Mouse (Mus musculus) v-Abl transformed pro-B cells (cell line): ENCODE measurements at regions not wholly inside any gene's neighbourhood (a gene's known extent, or its start where the extent isn't known, plus 50 kb on each side); places are given as distances from the start of the nearest gene placed in this dataset.

Experiments
- in situ Hi-C, 2 experiments: fragments of 400-800 bp; cut with MboI; formaldehyde crosslinking; loops; one replicate each; pipeline ENCODE4 v1.15.1; 2025; ENCODE audit not compliant: unreplicated experiment in 2 of 2

DNA sequence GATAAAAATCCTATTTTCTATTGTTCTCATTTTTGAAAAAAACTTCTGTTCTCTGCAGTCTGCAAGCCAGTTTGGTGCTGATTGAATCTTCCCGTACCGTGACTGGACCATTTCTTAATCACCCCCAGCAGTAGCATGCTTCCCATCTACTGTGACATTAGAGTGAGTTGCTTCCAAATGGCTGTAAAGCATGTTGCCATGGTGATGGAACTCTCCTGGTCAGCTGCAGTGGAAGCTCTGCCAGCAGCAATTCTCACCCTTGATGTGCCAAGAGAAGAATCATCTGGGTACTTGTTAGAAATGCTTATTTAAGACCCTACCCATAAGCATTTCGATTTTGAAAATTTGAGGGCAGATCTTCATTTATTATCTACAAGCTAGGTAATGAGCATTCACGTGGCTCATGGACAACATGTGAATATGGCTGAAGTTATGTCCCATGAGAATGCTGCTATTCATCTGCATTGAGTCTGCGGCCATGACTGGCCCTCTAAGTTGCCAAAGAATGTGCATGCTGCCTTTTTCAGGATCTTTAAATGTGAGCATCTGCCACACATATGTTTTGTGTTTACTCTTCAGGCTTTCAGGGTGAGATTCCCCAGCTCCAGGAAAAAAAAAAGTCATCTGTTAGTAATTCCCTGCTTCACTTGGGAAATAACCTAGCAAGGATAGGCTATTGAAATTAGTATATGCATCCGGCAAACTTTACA, 62.8 kb downstream of the H2al1n start:
- in situ Hi-C loops = no loop called here

DNA sequence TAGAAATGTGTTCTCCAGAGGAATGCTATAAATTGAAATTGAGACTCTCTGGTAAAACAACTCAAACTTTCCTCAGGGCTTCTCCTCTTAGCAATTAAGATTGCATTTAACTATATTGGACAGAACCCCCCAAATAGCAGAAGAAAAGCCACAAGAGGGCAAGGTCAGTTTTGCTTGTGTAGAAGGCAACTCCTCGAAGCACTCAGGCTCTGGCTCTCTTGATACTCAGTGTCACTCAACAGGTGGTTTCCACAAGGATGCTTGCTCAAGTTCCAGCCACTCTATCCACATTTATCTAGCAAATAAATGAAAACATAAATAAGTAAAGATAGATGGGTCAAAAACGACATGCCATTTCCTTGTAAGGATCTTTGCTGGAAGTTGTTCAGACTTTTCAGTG, 68.4 kb downstream of the H2al1n start:
- in situ Hi-C loops = no loop called here

DNA sequence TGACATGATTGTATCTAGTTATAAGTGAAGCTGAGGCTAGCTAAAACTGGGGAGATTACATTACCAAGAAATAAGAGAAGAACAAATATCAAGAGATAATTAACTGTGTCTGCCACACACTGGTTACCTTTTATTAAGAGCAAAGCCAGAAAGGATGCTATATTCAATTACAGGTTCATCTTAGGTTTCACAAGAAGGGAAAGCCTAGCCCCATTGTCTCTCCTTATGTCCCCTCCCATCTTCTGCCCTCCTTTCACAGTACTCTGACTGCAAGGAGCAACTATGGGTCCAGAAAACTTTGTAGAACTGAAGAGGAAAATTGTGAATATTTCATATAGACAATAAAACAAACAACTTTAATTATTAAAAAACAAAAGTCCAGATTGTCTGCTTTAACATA, 68.8 kb downstream of the H2al1n start:
- in situ Hi-C loops = no loop called here

DNA sequence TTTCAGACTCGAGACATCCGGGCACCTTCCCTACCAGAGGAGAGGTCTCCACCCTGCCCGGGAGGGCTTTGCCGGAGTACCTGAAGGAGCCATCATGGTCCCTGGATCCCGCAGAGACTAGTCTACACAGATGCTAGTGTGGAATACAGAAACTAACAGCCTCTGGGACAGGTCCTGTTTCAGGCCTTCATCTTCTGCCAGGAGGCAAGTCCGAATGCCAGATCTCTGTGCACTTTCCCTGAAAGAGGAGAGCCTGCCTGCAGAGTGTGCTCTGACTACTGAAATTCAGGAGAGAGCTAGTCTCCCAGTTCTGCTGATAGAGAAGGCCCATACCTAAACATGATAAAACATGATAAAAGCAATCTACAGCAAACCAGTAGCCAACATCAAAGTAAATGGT, 83.9 kb downstream of the H2al1n start:
- in situ Hi-C loops = no loop called here

DNA sequence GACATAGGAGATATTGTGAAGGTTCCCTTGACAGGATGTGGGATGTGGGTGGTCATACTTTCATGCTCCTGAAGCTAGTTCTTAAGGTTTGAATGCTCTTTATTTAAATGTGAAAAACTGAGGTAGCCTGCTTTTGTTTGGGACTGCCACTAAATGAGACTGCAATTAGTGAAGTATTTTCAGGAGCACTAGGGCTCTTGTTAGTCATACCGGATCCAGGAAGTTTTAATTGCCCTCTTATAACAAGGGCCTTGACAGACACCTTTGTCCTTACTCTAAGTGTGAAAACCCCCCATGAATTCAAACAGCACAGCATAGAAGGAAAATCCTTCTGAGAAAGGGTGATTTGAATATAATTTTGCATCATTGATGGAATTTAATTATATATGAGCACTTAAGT, 91.2 kb downstream of the H2al1n start:
- in situ Hi-C loops = loop anchor here in 1 of 2 experiments (25.0 kb wide), 1 partner anchor 540 kb away; no protein-coding TSS in a partner anchor

DNA sequence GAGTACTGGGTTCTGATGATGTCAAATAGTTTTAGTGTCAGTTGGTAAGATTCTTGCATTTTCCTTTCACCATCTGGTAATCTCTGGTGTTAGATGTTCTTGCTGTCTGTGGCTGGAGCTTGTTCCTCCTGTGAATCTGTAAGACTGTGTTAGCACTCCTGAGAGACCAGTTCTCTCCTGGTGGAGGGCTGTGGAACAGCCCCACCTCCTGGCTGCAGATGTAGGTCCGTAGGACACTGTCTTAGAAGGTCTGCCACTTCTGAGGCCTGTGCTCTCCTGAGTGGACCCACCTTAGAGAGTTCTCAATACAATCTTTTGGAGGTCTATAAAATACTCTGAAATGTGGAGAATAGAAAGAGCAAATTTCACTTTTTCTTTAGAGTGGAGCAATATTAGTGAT, 101.8 kb downstream of the H2al1n start:
- in situ Hi-C loops = loop anchor here (10.0 to 25.0 kb wide), 2 partner anchors 550 to 558 kb away; no protein-coding TSS in a partner anchor

DNA sequence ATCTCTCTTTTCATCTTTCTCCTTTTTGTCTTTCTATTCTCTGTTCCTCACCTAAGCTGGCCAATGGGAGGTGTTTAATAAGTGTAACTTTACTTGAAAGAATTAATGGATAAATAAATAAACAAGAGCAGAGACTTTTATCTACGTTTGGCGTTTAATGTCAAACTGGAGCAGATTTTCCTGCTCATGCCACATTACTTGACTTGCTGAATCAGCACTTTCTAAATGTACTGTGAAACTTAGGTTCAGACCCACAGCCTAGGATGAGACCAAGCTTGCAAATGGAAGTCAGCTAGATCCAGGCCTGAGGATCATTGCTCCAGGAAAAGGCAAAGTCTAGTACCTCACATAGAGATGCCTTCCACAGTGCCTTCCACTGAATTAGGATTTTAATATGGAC, 141.5 kb downstream of the H2al1n start:
- in situ Hi-C loops = no loop called here

DNA sequence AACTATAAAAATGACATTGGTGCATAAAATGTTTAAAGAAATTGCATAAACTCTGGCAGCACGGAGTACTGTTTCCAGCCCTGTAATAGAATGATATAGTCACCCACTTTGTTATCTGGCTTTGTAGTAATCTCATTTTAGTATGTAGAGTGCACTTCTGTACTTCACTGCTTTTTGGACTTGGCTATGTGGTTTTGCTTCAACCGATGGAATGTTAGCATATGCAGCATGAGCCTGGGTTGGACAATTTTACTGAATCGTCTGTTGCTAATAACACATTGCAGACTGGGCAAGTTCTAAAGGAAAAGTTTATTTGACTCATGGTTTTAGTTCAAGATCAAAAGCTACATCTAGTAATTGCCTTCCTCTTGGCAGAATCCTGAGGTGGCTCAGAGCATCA, 142.4 kb downstream of the H2al1n start:
- in situ Hi-C loops = no loop called here

DNA sequence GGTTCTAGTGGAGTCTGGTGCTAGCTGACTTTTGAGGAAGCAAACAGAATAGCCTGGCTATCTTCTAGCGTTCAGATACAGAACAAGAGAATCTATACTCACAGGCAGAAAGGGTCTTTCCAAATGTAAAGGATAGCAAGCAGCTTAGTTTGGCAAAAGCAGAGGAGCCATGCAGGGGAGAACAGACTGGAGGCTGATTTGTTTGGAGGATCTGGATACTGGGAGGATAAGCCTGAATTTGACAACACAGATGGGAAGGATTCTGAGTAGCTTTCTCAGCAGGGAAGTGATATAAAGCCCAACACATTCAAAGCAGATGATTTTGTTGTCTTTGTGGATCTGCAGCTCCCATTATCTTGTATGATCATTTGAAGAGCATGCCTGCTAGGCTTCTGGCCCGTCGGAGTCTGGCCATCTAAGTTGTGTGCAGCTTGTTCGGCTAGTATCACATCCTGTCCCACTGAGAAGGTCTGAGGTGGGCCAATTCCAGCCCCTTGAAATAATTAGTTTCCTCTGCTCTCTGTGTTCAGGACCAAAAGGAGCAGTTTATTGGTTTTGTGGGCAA, 145.6 kb downstream of the H2al1n start:
- in situ Hi-C loops = no loop called here
